8 mouse cellular contexts compared by ENCODE assay signal in the genomic region with DNA sequence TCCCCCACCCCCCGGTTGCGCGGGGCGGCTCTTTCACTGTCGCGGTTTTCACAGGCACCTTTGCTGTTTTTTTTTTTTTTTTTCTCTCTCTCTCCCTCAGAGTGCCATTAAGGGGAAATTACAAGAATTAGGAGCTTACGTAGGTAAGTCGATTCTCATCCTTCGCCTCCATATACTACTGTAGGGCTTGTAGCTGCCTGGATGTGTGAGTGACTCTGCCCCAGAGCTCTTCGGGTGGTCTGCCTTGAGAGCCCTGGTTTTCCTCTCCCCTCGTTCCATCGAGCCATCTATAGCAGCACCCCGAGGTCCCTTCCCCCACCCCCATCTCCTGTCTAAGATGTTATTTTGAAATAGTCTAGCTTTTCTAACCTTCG. TPM values are rescaled to one million over a fixed set of nuclear protein-coding genes. Genes with fewer than 3 reads are reported as not detected.
DNase-seq lines count a peak whose midpoint lies in the region; ATAC-seq and TF ChIP-seq lines count a peak whose summit lies in the region.

No protein-coding gene starts in this region.

- peak overlapping the region; percentile 93 for H3K27ac ChIP-seq in kidney, postnatal 0 days
- H3K27ac ChIP-seq in limb, embryonic 12.5 days: peak overlapping the region; percentile 95
- peak overlapping the region; percentile 95 for H3K27ac ChIP-seq in neural tube, embryonic 15.5 days (replicated peaks)

- H3K4me3 ChIP-seq in kidney, postnatal 0 days (replicated peaks; ENCODE audit: low read depth, low read length): peak overlapping the region; percentile 96
- H3K4me3 ChIP-seq in erythroblast, embryonic 14.5 days (replicated peaks): peak overlapping the region; percentile 88
- peak overlapping the region; percentile 89 for H3K4me3 ChIP-seq in limb, embryonic 12.5 days (replicated peaks)
- peak overlapping the region; percentile 94 for H3K4me3 ChIP-seq in neural tube, embryonic 15.5 days (replicated peaks)

- under 1% methylated on average over 14 of the region's 14 CpGs for WGBS in kidney, postnatal 0 days
- WGBS in limb, embryonic 12.5 days: 4% methylated on average over 8 of the region's 14 CpGs
- 2% methylated on average over 14 of the region's 14 CpGs for WGBS in neural tube, embryonic 15.5 days

- H3K4me1 ChIP-seq in kidney, postnatal 0 days (replicated peaks; ENCODE audit: insufficient read depth, low read length): no peaks in the 10 kb centered on the region; the same call in 1 of the 2 replicates
- H3K4me1 ChIP-seq in erythroblast, embryonic 14.5 days (ENCODE audit: control insufficient read depth): peaks cover 25% of the 10 kb centered on the region
- peaks cover 14% of the 10 kb centered on the region for H3K4me1 ChIP-seq in limb, embryonic 12.5 days (replicated peaks)
- peaks cover 32% of the 10 kb centered on the region for H3K4me1 ChIP-seq in neural tube, embryonic 15.5 days

- no peaks in the 10 kb centered on the region for H3K27me3 ChIP-seq in kidney, postnatal 0 days (ENCODE audit: insufficient read depth, low read length)
- peaks cover 2% of the 10 kb centered on the region; the same call in 1 of the 2 replicates for H3K27me3 ChIP-seq in erythroblast, embryonic 14.5 days (ENCODE audit: control insufficient read depth)
- no peaks in the 10 kb centered on the region; the same call in 1 of the 2 replicates for H3K27me3 ChIP-seq in limb, embryonic 12.5 days
- no peaks in the 10 kb centered on the region for H3K27me3 ChIP-seq in neural tube, embryonic 15.5 days (replicated peaks)

- no peaks in the 10 kb centered on the region for H3K9me3 ChIP-seq in kidney, postnatal 0 days (replicated peaks; ENCODE audit: low read length)
- H3K9me3 ChIP-seq in erythroblast, embryonic 14.5 days (ENCODE audit: control insufficient read depth, low read length): no peaks in the 10 kb centered on the region
- H3K9me3 ChIP-seq in limb, embryonic 12.5 days: no peaks in the 10 kb centered on the region
- H3K9me3 ChIP-seq in neural tube, embryonic 15.5 days (replicated peaks): no peaks in the 10 kb centered on the region

- no peak for TF ChIP-seq CTCF in kidney, postnatal 0 days (IDR thresholded peaks at IDR 0.05; ENCODE audit: low read depth)

- H3K4me2 ChIP-seq in kidney, postnatal 0 days (ENCODE audit: low read length): peak overlapping the region; percentile 67
- H3K4me2 ChIP-seq in limb, embryonic 12.5 days: peak overlapping the region; percentile 64
- peak overlapping the region; percentile 64 for H3K4me2 ChIP-seq in neural tube, embryonic 15.5 days

- peak overlapping the region; percentile 94 for H3K9ac ChIP-seq in kidney, postnatal 0 days (ENCODE audit: low read depth, low read length)
- H3K9ac ChIP-seq in limb, embryonic 12.5 days (replicated peaks): peak overlapping the region; percentile 92
- peak overlapping the region; percentile 91 for H3K9ac ChIP-seq in neural tube, embryonic 15.5 days (replicated peaks)

- peak; percentile 25 for DNase-seq in kidney, postnatal 0 days (ENCODE audit: low spot score)
- DNase-seq in kidney, adult 8-10 months: no peak
- peak; percentile 27 for DNase-seq in R1 (ENCODE audit: low read depth, low spot score)
- no peak for DNase-seq in layer of hippocampus, adult 9-10 months (ENCODE audit: low spot score)
- no peak for DNase-seq in right cerebral cortex, postnatal 4 days

- ATAC-seq in kidney, postnatal 0 days (replicated peaks; ENCODE audit: low FRiP score, low read depth): peak; percentile 43; the same call in 1 of the 2 replicates
- ATAC-seq in limb, embryonic 12.5 days (ENCODE audit: insufficient number of reproducible peaks, insufficient read depth, low FRiP score, low TSS enrichment, low read depth): peak; percentile 40
- peak; percentile 65 for ATAC-seq in neural tube, embryonic 15.5 days (ENCODE audit: low FRiP score)

- H3K36me3 ChIP-seq in kidney, postnatal 0 days (ENCODE audit: insufficient read depth, low read length): no peaks in the 10 kb centered on the region
- H3K36me3 ChIP-seq in erythroblast, embryonic 14.5 days (ENCODE audit: control insufficient read depth): peaks cover 26% of the 10 kb centered on the region
- peaks cover 9% of the 10 kb centered on the region; the same call in 1 of the 2 replicates for H3K36me3 ChIP-seq in limb, embryonic 12.5 days
- H3K36me3 ChIP-seq in neural tube, embryonic 15.5 days: no peaks in the 10 kb centered on the region

RNA-seq across cellular contexts. Expression of gene Zc3h14, which starts 0.6 kb away (rescaled TPM):
- polyA plus RNA-seq in kidney, postnatal 0 days (2015; fragmentation: Nextera tagmentation; extraction: Ambion mirVana): 105 and 107 TPM in 2 replicates
- polyA plus RNA-seq in erythroblast, embryonic 14.5 days (2012): 0.36 and 0.65 TPM in 2 replicates
- 152 and 160 TPM in 2 replicates for polyA plus RNA-seq in limb, embryonic 12.5 days (2016; fragmentation: Nextera tagmentation; extraction: Ambion mirVana)
- polyA plus RNA-seq in neural tube, embryonic 15.5 days (2015; fragmentation: Nextera tagmentation; extraction: Ambion mirVana): 96.3 and 105 TPM in 2 replicates

RNA-seq across cellular contexts. Expression of gene Ptpn21, which starts 10.2 kb away (rescaled TPM):
- polyA plus RNA-seq in kidney, postnatal 0 days (2015; fragmentation: Nextera tagmentation; extraction: Ambion mirVana): 6.4 and 7.2 TPM in 2 replicates
- polyA plus RNA-seq in erythroblast, embryonic 14.5 days (2012): not detected in 2 replicates
- polyA plus RNA-seq in limb, embryonic 12.5 days (2016; fragmentation: Nextera tagmentation; extraction: Ambion mirVana): 6.9 and 7.2 TPM in 2 replicates
- 3.4 and 4.6 TPM in 2 replicates for polyA plus RNA-seq in neural tube, embryonic 15.5 days (2015; fragmentation: Nextera tagmentation; extraction: Ambion mirVana)

Comparison
In these comparisons a context has a peak if more than half of its experiments do, and no peak if none do; other contexts are left out.
1. DNase-seq: peak in kidney, postnatal 0 days (single experiment) and R1 (single experiment); none in kidney, adult 8-10 months (0 of 2), layer of hippocampus, adult 9-10 months (single experiment) and right cerebral cortex, postnatal 4 days (single experiment).
2. RNA of gene Zc3h14, which starts 0.6 kb away (polyA plus RNA-seq): 152 to 160 TPM in limb, embryonic 12.5 days, 105 to 107 TPM in kidney, postnatal 0 days and 96.3 to 105 TPM in neural tube, embryonic 15.5 days; 0.36 to 0.65 TPM in erythroblast, embryonic 14.5 days; every median in the first group is over 10 times any median in the second.
3. Peak in every context shown above with its lines, with median percentiles within 50 percentile points of each other: ATAC-seq, H3K27ac ChIP-seq, H3K4me2 ChIP-seq, H3K4me3 ChIP-seq and H3K9ac ChIP-seq.